Mouse (Mus musculus): ENCODE results near the gene Aida. TPM values are rescaled to one million over a fixed set of nuclear protein-coding genes. Genes with fewer than 3 reads are reported as not detected.
"Not testable (repeated sequence)": the region's sequence is repeated elsewhere in the genome, so short reads cannot be mapped to it uniquely, and the experiment has no call there.

The Aida gene
- total RNA-seq, 2 experiments from 2014 or later = 37.3 TPM

DNA sequence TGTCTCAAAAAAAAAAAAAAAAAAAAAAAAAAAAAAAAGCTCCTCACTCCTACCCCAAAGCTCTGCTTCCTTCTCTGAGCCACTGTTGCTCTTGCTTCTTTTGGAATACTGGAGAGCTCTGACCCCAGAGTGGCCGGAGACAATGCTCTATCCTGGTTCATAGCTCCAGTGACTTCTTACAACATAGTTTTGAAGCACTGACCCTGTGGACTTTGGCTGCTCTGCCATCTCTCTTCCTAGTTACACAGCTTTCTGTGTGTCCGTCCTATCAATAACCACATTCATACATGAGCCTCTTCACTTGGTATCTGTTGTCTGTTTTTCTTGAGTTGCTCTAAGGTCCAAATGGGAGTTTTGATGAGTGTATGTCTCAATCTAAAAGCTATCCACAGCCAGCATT is 15.7 kb downstream of the Aida start:
- no peak for DNase-seq
- intact Hi-C loops (cut with DNase I) = no loop called here

DNA sequence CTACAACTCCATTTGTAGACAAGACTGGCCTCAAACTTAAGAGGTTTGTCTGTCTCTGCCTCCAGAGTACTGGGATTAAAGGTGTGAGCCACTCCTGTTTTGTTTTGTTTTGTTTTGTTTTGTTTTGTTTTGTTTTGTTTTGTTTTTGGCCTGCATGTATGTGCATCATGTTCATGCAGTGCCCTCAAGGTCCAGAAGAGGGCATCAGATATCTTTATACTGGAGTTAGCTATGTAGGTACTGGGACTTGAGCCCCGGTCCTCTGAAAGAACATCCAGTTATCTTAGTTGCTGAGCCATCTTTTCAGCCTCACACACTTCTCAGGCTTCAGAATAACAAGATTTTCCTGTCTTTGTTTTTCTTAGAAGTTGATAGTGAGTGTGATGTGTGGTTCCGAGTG is 19.4 kb downstream of the Aida start:
- peak in 1 of 2 experiments; percentile 13 for DNase-seq
- intact Hi-C loops (cut with DNase I) = no loop called here

DNA sequence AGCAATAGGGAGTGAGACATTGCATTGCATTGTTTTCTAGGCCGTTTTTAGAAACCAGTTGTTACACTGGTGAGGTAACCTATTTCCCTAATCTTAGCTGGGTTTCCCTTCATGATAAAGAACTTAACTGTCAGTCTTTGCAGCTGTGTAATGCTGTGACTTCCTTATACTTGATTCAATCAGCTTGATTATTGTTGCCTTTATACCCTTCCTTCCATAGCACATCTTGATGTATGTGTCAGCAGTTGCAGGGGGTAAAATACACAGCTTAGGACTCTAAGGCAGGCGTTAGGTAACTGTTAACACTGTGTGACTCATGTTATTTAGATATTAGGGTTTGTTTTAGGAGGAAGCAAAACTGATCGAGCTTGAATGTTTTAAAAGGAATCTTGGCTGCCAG is 24.3 kb downstream of the Aida start:
- intact Hi-C loops (cut with DNase I) = no loop called here
- no peak for DNase-seq

- intact Hi-C loops (cut with DNase I); DNase-seq: not testable (repeated sequence)
Measured at GRCm38 (mm10) chr1:183322496-183322895, 26.1 kb downstream of the Aida start.

DNA sequence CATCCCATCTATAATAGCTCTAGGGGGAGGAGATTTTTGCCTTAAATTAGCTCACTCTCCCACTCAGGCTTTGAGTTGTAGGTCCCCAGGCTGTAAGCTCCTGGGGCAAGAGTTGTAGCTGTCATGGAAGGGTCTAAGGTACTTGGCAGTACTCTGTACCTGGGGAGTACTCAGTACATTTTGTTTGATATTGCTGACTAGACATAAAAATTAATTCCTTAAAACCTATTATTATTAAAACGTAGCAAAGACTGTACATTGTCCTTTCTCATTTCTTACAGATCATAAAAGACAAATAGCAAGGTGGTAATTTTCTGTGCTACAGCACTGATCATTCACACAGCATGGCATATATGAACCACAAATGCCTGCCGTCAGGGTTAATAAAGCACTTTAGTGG is 27.5 kb downstream of the Aida start:
- intact Hi-C loops (cut with DNase I) = no loop called here
- no peak for DNase-seq

GRCm38 (mm10) chr1:183324433-183324832 is 28.0 kb downstream of the Aida start:
- intact Hi-C loops (cut with DNase I) = no loop called here
- no peak for DNase-seq

GRCm38 (mm10) chr1:183327171-183327570 is 30.8 kb downstream of the Aida start:
- intact Hi-C loops (cut with DNase I) = no loop called here
- no peak for DNase-seq

GRCm38 (mm10) chr1:183342902-183343301 is 46.5 kb downstream of the Aida start:
- intact Hi-C loops (cut with DNase I); DNase-seq: not testable (repeated sequence)

GRCm38 (mm10) chr1:183344886-183345816 is 48.8 kb downstream of the Aida start:
- DNase-seq = peak; percentile 89 to 92
- intact Hi-C loops (cut with DNase I) = no loop called here

DNA sequence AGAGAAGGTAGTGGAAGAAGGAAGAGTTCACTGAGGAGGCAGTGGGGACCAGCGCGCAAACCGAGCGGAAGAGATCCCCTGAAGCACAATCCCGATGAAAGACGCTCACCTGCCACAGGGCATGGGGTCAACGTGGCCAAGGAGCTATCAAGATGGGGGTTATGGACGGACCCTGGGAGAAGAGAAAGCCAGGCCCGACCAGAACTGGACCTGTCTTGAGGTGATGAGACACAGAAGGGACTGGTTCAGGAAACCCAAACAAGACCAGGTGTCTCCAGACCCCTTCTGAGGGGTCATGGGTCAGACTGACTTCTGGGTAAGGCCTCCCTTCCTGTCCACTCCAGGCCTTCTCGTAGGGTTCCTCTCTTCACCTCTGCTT is 49.4 kb downstream of the Aida start:
- intact Hi-C loops (cut with DNase I) = no loop called here
- DNase-seq = no peak

DNA sequence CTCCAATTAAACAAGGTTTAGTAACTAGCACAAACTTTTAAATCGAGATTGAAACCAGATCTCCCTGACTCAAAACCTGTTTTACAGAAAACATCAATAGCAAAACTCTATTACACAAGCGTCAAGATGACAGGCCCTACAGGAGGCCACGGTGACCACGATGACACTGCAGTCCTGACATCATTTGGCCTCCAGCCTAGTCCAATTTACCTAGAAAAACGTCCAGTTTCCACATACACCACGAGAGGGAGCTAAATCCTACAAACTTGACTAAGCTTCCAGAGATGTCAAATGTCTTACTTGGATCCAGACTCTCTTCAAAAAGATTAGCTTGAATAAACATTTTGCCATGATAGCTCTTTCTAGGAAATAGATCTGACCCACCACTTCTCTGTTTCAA is 53.5 kb downstream of the Aida start:
- peak; percentile 68 to 82 for DNase-seq
- intact Hi-C loops (cut with DNase I) = no loop called here

DNA sequence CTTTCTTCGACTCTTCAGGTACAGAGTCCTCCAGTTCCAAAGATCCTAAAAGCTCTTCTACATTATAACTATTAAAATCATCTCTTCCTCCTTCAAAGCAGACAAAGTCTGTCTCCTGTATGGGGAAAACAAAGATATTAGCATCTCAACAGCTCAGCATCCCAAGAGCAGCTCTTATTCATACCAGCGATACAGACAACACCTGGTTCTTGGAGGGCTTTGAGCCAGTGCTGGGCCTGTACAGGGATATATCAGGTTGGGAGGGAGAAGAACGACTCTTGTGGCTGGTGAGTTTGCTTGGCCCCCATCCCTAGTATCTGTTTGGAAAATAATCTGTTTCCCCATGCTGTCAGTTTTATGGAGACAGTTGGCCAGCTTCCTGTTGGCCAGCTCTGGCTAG is 62.5 kb downstream of the Aida start:
- intact Hi-C loops (cut with DNase I) = no loop called here
- no peak for DNase-seq

GRCm38 (mm10) chr1:183362301-183362700 is 65.9 kb downstream of the Aida start:
- intact Hi-C loops (cut with DNase I) = loop anchor here (5.0 kb wide), 1 partner anchor 35 kb away; no protein-coding TSS in a partner anchor
- no peak for DNase-seq

DNA sequence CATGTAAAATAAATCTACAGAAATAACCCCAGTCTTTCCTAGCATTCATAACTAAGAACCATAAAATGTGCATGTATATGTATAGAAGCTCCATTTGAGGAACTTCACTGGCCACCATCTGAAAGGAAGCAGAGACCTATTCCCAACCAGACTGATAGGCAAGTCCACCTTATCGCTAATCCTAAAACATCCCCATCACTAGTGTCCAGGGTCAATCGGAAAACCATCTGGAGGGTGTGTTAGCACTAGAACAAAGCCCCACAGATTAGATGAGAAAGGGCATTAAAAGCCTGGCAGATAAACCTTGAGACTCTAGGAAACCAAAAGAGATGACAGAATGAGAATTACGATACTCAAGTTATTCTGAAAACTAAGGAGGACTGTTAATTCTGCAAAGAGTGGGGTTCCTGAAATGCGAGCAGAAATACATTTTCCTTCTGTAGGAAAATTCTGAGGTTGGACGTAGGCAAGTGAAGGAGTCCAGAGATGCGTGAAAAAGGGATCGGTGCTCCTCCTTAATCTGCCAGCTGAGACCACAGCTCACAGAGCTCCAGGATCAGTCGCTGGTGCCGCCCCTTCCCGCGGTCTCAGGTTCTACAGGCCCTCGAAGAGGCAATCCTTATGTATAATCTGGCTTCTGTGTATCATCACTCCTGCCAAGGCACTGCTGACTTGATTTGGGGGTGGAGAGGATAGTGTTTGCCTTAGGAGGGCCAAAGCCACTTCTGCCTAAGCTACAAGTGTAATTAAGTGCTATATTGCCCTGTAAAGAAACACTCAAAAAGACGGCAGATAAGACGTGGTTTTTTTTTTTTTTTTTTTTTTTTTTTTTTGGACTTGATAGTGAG is 66.6 kb downstream of the Aida start:
- intact Hi-C loops (cut with DNase I) = loop anchor here (5.0 kb wide), 1 partner anchor 34 kb away; no protein-coding TSS in a partner anchor
- no peak for DNase-seq

DNA sequence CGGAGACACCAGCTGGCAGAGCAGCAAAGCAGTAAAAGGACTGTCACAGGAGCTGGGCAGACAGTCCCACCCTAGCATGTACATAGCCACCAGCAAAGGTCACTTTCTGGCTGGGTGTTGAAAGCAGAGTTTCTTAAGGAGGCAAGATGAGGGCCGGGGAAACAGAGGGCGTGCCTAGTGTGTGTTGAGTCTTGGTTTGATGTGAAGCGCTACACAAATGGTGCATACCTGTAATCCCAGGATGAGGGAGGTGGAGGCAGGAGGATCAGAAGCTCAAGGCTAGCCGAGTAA is 67.1 kb downstream of the Aida start:
- DNase-seq = no peak
- intact Hi-C loops (cut with DNase I) = loop anchor here (5.0 kb wide), 1 partner anchor 34 kb away; no protein-coding TSS in a partner anchor

DNA sequence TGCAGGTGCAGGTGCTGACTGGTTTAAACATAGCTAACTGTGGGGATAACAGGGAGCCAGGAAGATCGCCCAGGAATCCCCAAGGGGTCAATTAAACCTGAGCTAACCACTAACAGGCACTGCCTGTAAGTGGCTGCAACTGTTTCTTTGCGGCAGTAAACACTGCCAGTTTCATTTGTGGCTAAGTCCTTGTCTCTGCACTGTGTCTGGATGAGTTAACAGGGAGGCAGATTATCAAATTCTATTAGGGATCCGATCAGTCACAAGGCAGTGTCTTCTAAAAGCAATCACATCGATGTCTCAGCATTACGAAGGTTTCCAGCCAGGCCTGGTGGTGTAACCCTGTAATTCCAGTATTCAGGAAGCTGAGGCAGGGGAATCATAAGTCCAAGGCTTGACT is 70.0 kb downstream of the Aida start:
- intact Hi-C loops (cut with DNase I) = no loop called here
- DNase-seq = no peak

DNA sequence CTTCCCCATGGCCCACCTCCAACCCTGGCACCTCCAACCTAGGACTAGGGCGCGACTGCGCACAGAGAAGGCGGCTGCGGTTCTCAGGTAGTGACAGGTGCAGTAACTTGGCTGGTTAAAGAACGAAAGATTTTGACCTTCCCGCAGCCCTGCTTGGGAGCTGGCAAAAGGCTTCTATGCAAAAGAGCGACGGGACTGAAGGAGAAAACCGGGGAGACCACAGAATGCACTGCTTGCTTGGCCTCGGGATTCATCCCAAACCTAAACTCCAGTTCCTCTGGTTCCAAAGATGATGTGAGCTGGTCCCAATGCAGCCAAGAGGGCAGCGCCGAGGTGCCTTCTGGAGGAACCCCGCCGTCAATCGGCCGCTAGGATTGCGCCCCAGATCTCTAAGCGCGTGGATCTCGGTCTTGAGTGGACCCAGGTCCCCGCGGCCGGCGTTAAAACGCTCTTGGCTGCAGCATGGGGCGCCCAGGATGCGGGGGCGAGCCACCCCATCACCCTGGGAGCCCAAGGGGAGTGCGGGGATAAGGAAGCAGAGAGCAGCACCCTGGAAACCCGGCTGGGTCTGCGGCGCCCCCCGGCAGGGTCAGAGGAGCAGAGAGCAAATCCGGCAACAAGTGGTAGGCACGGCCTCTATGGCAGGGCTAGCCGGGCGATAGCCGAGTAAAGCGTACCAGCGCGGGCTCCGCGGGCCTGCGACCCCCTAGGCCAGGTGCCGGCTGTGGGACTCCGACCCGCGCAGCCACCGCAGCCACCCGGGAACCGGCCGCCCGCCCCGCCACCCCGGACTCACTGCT is 72.4 kb downstream of the Aida start:
- peak in 1 of 2 experiments; percentile 21 for DNase-seq
- intact Hi-C loops (cut with DNase I) = loop anchor here (2.0 kb wide), 1 partner anchor 20 kb away; the partner anchor contains the start of gene Taf1a

DNA sequence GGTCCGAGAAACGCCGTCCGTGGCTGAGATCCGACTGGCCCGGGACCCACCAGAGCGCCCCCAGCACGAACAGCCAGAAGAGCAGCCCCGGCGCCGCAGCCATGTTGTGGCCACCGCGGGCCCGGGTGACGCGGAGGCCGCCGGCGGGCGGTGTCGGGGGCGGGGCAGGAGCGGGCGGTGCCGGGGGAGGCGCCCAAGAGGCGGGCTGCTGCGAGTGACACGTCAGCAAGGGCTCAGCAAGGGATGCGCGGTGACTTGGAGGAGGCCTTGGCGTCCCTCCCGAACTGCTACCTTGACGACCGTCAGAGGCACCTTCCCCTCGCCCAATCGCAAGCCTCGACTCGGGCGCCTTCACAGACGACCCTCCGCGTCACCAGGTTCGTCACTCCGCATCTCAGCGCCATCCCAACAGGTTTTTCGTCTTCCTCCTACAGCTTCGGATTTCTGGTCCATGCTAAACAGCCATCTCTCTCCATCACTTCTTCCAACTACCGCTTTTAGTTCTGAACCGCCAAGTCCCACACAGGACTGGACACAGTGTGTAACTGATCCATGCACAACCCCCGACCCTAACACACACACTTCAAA is 73.1 kb downstream of the Aida start, which contains the start of gene Mia3:
TSS of gene Mia3 (minus strand) at position 127 of the 588 bp plus-strand sequence.
- intact Hi-C loops (cut with DNase I) = loop anchor here (2.0 kb wide), 1 partner anchor 19 kb away; the partner anchor contains the start of gene Taf1a
- DNase-seq = peak; percentile 94 to 96

DNA sequence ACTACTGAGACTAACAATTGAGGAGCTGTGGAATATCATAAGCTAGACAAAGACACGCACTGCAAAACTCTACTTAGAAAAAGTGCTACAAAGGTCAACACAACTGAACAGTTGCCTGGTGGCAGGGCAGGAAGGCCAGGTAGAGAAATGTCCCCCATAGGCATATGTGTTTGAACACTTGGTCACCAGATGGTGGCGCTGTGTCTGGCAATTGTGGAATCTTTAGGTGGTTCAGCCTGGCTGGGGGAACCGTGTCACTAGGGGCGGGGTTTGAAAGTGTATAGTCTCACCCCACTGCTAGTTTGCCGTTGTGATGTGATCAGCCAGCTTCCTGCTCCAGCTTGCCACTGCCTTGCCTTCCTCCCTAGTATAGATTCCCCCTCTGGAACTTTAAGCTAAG is 78.3 kb downstream of the Aida start:
- intact Hi-C loops (cut with DNase I) = no loop called here
- no peak for DNase-seq
